Mouse (Mus musculus) urinary bladder, postnatal 36 days (tissue): Measurements from ENCODE around the gene Ccdc154.
A peak's percentile ranks its signal among the peaks of the same experiment; 100 is the strongest.

Source experiments
- DNase-seq, 2 experiments: peaks; one replicate each; pipeline ENCODE4 v3.0.0; 2022; ENCODE audit warnings: low spot score in 2 of 2, mixed read lengths in 1 of 2

Ccdc154 gene

GRCm38 (mm10) chr17:25184129-25184691, 21.9 kb downstream of the Ccdc154 start, which contains the start of gene BC003965:
Gene BC003965, plus strand, starts transcription at chr17:25184554.
- peak; percentile 98 for DNase-seq

DNA sequence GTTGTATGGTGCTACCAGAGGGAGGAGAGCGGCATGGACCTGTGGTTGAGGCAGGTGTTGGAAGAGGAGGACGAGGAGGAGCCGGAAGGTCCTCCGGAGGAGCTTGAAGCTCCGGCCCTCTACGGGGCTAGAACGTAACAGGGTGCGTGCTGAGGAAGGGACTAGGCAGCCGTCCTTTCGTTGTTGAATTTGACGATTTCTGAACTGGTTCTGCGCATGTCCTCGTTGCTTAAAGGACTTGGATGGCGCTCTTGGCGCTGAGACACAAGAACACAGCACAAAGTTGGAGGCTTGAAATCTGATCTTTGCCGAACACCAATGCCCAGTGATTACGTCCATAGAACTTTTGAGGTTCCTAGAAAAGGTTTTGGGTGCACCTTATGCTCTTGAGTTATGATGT, 22.7 kb downstream of the Ccdc154 start:
- no peak for DNase-seq

- DNase-seq, result no peak
These were observed 25.5 kb downstream of the Ccdc154 start for GRCm38 (mm10) chr17:25187784-25188149.

DNA sequence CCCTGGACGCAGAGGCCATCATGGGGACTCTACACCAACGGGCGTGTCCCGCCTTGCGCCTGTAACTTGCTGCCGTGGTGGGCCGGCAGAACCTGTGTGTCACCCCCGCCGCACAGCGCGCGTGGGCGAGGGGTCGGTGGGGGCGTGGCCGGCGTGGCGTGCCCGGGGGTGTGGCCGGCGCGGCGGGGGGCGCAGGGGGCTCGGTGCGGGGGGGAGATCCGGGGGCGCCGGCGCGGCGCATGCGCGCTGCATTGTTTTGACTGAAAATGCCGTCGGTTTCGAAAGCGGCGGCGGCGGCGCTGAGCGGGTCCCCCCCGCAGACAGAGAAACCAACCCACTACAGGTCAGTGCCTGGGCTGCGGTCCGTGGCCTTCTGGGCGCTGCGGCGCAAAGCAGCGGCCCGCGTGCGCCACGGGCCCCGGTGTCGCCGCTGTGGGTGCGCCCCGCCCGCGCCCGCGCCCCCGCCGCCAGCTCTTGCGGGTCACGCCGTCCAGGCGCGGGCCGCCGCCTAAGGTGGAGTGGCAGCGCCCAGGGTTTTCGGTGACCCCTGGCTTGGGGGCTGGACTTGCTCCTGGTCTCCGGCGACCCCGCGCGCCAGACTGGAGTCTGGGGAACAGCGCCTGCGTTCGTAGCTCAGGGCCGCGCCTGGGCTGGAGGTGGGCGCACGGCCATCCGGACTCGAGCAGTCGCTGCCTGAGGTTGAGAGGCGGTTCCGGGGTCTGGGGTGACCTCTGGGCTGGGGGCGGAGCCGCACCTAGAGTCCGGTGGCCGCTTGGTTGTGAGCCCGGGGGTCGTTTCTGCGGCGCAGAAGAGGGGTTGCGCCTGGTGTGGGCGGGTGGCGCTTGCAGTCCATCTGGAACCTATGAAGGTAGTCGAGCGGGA, 26.1 kb downstream of the Ccdc154 start, which contains the start of gene Unkl:
Gene Unkl (plus strand): TSS at position 248 of the 882 bp plus-strand sequence.
- peak; percentile 43 to 70 for DNase-seq

DNA sequence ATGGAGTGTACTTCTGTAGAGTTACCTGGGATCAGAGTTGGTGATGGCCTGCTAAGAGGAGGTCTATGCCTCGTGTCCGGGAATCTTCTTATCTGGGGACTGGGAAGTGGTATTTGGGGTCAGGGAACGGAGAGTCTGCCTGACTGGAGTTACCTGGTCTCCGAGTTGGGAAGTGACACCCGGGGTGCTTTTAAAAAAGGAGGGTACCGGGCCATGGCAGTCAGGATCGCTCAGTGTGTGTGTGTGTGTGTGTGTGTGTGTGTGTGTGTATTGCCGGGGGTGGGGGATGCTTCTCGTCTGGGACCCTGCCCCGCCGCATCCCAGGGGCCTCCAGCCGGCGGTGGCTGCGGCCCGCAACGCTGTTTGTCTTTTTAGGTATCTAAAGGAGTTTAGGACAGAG, 26.8 kb downstream of the Ccdc154 start:
- no peak for DNase-seq

DNA sequence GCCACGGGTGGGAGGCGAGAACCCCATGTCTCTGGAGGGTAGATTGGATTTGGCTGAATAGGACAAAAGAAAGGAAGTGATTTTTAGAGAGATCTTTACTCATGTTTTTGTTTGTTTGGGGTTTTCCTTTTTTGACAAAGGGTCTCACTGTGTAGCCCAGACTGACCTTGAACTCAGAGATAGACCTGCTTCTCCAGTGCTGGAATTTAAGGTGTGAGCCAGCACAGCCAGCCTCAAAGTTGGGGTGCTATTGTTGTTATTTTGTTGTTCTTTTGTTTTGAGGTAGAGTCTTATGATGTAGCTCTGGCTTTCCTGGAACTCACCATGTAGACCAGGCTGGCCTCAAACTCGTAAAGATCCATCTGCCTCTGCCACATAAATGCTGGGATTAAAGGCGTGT, 40.1 kb downstream of the Ccdc154 start:
- no peak for DNase-seq

GRCm38 (mm10) chr17:25210006-25210405, 47.7 kb downstream of the Ccdc154 start:
- no peak for DNase-seq

DNA sequence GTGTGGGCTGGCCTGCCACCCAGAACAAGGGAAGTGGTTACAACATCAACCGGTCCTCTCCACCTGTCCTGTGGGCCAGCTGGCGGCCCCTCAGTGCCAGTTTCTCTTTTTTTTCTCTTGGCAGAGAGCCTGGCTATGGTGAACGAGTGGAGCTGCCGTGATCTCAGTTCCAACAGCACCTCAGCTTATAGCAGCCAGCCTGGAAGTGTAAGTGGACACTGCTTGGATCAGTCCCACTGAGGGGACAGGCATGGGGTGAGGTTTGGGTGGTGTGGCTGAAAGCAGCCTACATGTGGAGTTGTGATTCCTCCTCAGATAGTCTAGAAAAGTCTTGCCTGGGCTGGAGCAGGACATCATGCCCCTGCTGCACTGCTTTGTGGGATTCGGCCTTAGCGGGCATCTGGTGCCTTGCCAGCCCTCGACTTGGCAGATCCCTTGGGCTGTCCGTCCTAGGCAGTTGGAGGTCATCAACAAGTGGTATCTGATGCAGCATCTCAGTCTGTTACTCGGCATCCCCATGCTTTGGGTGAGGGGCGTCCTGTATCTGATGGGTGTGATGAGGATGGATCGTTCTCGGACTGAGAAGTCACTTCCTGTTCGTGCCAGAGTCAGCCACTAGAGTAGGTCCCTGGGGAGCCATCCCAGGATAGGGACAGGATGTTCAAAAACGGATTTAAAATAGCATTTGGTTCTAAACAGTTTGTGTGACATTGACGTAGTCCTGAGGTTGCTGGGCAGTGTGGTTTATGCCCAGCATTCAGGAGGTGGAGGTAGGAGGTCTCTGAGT, 48.6 kb downstream of the Ccdc154 start:
- no peak for DNase-seq

DNA sequence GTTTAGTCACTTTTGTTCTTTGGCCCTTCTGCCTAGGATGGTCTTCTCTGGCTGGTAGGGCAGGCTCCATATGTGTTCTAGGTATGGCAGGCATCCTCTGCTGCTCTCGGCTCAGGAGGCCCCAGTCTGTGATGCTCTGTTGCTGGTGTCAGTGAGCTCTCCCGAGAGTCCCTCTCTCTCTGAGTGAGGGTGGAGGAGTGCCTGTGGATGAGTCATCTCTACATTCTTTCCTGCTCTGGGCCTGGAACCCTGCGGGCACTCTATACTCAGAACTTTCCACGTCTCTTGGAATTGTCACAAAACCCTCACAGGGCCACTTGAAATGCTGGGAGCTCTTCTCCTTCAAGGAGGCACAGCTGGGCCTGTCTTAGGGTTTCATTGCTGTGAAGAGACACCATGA, 49.4 kb downstream of the Ccdc154 start:
- DNase-seq, result no peak

DNA sequence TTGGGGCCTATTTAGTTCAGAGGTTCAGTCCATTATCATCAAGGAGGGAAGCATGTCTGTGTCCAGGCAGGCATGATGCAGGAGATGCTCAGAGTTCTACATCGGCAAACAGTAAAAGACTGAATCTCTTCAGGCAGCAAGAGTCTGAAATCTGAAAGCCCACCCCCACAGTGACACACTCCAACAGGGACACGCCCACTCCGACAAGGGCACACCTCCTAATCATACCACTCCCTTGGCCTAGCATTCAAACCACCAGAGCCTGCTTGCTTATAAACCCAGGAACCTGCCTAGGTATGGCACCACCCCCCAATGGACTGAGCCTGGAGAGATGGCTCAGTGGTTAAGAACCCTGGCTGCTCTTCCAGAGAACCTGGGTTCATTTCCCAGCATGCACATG, 53.2 kb downstream of the Ccdc154 start:
- DNase-seq, result no peak

DNA sequence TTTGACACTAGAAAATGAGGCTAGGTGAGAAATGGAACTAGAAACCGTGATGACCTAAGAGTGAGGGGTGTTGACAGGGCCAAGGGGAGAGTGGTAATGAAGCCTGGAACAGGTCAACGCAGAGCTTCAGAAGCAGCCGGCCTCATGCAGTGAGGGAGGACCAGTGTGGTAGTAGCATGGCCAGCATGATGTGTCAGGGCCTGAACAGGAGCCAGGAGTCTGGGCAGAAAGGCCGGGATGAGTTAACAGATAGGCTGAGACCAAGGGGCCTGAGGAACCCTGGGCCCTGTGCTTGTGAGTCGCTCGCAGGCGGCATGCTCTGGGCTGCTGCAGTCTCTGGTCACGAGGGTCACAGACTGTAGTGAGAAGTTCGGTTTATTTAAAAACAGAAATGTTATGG, 56.7 kb downstream of the Ccdc154 start:
- no peak for DNase-seq

DNA sequence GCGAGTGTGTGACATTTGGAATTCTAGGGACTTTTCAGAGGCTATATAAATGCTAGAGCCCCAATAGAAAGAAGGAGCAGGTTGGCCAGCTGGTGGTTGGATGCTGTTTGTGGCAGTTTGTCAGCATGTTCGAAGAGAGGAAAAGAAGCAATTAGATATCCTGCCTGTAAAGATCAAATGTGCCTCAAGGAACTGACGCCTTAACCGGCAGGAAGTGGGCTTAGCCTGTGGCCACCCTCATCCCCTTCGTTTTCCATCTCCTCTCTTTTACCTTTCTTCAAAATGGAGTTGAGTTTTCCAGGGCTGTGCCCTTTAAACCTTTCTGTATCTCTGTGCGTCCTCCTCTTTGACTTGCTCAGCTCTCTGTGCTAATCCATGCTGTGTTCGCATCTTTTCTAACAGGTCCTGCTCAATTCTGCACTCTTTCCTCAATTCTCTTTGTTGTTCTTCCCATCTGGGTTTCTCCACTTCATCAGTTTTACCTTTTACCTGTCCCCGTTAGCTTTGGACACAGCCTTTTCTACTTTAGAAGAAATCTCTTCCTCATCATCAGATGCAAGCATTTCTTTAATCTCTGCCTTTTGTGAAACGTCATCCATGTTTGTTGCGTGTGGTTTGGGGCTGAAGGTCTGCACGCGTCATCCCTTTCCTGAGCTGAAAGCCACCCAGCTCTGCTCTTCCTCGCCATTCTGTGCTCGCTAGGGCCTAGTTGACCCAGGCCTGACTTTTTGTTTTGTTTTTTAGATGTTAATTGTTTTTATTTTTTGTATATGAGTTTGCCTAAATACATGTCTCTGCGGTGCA, 57.4 kb downstream of the Ccdc154 start:
- no peak for DNase-seq

GRCm38 (mm10) chr17:25220746-25221145, 58.5 kb downstream of the Ccdc154 start:
- no peak for DNase-seq
